Mouse (Mus musculus): ENCODE results near the gene Cmtm6. TPM values are rescaled to one million over a fixed set of nuclear protein-coding genes. Genes with fewer than 3 reads are reported as not detected.
A peak's percentile ranks its signal among the peaks of the same experiment; 100 is the strongest.

Cmtm6 gene
- polyA plus RNA-seq, 1 experiment from 2014 or later, result 51.6 TPM

DNA sequence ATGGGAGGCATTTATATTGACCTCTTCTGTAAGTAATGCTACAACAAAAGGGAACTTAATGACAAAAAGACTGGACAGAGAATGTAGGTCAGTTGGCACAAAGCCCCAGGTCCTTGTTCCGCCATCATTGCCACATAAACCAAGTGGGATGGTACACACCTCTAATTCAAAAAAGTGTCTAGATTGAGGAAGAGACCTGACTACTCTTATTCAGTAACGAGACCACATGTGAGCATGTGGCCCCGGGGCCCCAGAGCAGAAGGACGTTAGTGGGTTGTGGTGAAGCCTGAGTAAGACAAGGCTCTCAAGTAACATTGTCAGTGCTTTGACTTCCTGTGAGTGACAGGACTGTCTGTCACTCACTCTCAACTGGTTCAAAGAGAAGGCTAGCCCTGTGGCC lies 39.3 kb downstream of the Cmtm6 start:
- no peaks in the 10 kb centered on the region for H3K27me3 ChIP-seq (ENCODE audit: control insufficient read depth, insufficient read depth, low read length)
- no peak for ATAC-seq (replicated peaks; ENCODE audit: extremely low read depth, insufficient read depth, low FRiP score)
- H3K4me3 ChIP-seq (ENCODE audit: low read length), result no peak overlapping the region
- H3K36me3 ChIP-seq (ENCODE audit: control insufficient read depth, insufficient read depth), result peaks cover 12% of the 10 kb centered on the region; the same call in 1 of the 2 replicates
- peaks cover 3% of the 10 kb centered on the region; the same call in 1 of the 2 replicates for H3K9me3 ChIP-seq (replicated peaks; ENCODE audit: control insufficient read depth, low read length)
- no peak overlapping the region for H3K4me2 ChIP-seq (ENCODE audit: low read depth, low read length)
- H3K4me1 ChIP-seq (ENCODE audit: control insufficient read depth, insufficient read depth, low read length), result peaks cover 8% of the 10 kb centered on the region
- H3K9ac ChIP-seq (ENCODE audit: low read length), result no peak overlapping the region
- WGBS, result 83% methylated on average over 4 of the region's 4 CpGs
- H3K27ac ChIP-seq (ENCODE audit: low read length), result no peak overlapping the region

DNA sequence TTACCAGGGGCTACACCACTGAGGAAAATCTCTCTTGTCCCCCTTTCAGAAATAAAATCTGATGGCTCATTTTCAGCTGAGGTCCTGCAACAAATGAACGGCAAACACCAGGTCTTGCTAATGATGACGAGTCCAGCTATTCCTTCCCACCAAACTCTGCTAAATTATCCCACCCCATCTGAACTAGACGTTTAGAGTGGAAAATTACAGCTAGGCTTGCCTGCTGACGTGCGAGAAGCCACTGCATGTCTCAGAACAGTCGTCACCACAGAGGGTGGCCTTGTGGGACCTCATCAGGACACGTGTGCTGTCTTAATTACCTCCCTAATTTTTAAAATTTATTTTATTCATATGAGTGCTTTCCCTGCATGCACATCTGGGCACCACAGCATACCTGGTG lies 40.6 kb downstream of the Cmtm6 start:
- Histone ChIP-seq H3K4me2 (ENCODE audit: low read depth, low read length) (no peak overlapping the region), H3K9ac (ENCODE audit: low read length) (no peak overlapping the region), H3K27me3 (ENCODE audit: control insufficient read depth, insufficient read depth, low read length) (no peaks in the 10 kb centered on the region), H3K4me1 (ENCODE audit: control insufficient read depth, insufficient read depth, low read length) (peaks cover 13% of the 10 kb centered on the region), H3K9me3 (replicated peaks; ENCODE audit: control insufficient read depth, low read length) (peaks cover 3% of the 10 kb centered on the region; the same call in 1 of the 2 replicates), H3K27ac (ENCODE audit: low read length) (no peak overlapping the region), H3K4me3 (ENCODE audit: low read length) (no peak overlapping the region), H3K36me3 (ENCODE audit: control insufficient read depth, insufficient read depth) (peaks cover 7% of the 10 kb centered on the region; the same call in 1 of the 2 replicates)
- 80% methylated on average over 7 of the region's 7 CpGs for WGBS
- no peak for ATAC-seq (replicated peaks; ENCODE audit: extremely low read depth, insufficient read depth, low FRiP score)

DNA sequence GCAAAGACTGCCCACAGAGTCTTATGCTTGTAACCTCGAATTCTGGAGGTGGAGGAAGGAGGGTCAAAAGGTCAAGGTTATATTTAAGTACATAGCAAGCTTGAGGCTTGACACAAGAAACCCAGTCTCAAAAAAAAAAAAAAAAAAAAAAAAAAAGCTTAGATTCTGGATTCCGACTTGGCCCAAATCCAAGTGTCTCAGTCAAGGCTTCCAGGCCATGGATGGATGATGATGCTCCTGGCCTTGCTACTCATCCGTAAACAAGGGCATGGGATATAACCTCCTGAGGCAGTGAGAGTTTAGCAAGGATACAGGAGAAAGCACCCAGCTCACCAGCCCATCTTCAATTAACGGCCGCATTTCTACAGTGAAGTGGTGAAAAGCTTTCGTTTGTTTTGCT lies 43.7 kb downstream of the Cmtm6 start:
- Histone ChIP-seq H3K27me3 (ENCODE audit: control insufficient read depth, insufficient read depth, low read length) (no peaks in the 10 kb centered on the region), H3K9ac (ENCODE audit: low read length) (no peak overlapping the region), H3K4me3 (ENCODE audit: low read length) (no peak overlapping the region), H3K4me2 (ENCODE audit: low read depth, low read length) (no peak overlapping the region), H3K27ac (ENCODE audit: low read length) (0 out of 2 replicates have a peak overlapping the region, but pooled peaks have one; percentile 54), H3K9me3 (replicated peaks; ENCODE audit: control insufficient read depth, low read length) (peaks cover 3% of the 10 kb centered on the region; the same call in 1 of the 2 replicates), H3K36me3 (ENCODE audit: control insufficient read depth, insufficient read depth) (peaks cover 7% of the 10 kb centered on the region; the same call in 1 of the 2 replicates), H3K4me1 (ENCODE audit: control insufficient read depth, insufficient read depth, low read length) (peaks cover 11% of the 10 kb centered on the region)
- 63% methylated on average over 6 of the region's 6 CpGs for WGBS
- ATAC-seq (replicated peaks; ENCODE audit: extremely low read depth, insufficient read depth, low FRiP score), result no peak

DNA sequence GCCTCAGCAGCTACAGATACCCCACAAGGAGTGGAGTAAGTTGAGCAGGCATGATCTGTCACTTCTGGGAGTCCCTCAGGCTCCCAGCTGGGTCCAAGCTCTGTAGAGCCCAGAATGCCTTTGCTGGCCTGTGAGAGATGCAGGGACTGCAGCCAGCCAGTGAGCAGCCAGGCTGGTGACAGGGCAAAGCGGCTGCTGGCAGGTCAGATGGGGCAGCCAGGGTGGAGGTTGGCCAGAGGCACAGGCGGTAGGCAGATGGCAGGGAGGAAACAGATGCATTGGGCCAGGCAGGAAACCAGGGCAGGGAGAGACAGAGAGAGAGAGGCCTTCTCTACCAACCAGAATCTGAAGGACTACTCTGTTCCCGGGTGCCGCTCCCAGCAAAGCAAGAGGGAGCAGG lies 44.4 kb downstream of the Cmtm6 start:
- H3K4me2 ChIP-seq (ENCODE audit: low read depth, low read length), result no peak overlapping the region
- H3K27me3 ChIP-seq (ENCODE audit: control insufficient read depth, insufficient read depth, low read length), result no peaks in the 10 kb centered on the region
- H3K4me1 ChIP-seq (ENCODE audit: control insufficient read depth, insufficient read depth, low read length), result peaks cover 17% of the 10 kb centered on the region
- WGBS, result 39% methylated on average over 4 of the region's 4 CpGs
- no peak overlapping the region for H3K4me3 ChIP-seq (ENCODE audit: low read length)
- H3K36me3 ChIP-seq (ENCODE audit: control insufficient read depth, insufficient read depth), result peaks cover 7% of the 10 kb centered on the region; the same call in 1 of the 2 replicates
- peak overlapping the region; percentile 54; the same call in 1 of the 2 replicates for H3K27ac ChIP-seq (ENCODE audit: low read length)
- H3K9ac ChIP-seq (ENCODE audit: low read length), result no peak overlapping the region
- H3K9me3 ChIP-seq (replicated peaks; ENCODE audit: control insufficient read depth, low read length), result peaks cover 3% of the 10 kb centered on the region; the same call in 1 of the 2 replicates
- ATAC-seq (replicated peaks; ENCODE audit: extremely low read depth, insufficient read depth, low FRiP score), result peak; percentile 23; the same call in 1 of the 2 replicates

DNA sequence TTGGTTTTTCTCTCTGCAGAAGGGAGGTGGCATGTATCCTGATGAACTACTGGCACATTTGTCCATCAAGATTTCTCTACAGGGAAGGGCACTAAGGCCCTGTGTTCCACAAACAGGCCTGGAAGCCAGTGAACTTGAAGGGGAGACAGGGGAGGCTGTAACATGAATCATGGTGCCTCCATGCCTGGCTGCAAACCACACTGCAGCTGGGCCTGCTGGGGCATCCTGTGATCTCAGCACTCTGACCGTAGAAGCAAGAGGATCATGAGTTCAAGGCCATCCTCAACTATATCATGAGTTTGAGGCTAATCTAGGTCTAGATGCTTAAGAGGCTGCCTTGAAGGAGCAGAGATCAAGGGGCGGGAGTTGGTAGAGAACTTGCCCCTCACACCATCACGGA lies 45.4 kb downstream of the Cmtm6 start:
- no peak for ATAC-seq (replicated peaks; ENCODE audit: extremely low read depth, insufficient read depth, low FRiP score)
- H3K4me2 ChIP-seq (ENCODE audit: low read depth, low read length), result no peak overlapping the region
- WGBS, result 85% methylated on average over 3 of the region's 3 CpGs

DNA sequence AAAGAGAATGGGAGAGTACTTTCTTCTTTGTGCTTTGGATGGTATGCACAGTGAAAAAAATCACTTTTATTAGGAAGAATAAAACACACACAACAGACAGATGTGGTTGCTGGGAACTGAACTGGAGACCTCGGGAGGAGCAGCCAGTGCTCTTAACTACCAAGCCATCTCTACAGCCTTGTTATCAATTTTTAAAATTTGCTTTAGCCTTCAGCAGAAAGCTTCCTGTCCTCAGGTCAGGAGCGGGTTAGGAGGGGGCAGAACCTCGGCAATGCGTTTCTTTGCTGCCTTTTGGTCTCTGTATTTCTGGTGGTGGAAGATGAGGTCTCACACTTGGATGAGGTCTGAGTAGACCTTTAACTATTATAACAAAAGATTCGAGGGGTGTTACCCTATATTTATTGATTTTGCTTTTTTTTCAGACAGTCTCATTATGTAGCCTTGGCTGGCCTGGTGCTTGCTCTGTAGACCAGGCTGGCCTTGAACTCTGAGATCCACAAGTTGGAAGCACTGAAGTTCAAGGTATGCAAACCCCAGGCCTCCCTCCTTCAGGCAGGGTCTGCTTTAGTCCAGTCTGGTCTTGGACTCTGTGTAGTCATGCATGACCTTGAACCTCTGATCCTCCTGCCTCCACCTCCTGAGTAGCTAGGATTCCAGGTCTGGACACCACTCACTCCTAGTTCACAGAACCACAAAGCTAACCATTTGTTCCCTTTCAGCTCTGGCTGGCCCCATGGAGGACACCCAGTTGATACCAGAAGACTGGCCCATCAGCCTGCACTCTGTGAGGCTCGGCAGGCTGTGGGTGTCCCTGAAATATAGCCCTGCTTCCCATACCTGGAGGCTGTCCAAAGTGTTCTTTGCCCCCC lies 46.5 kb downstream of the Cmtm6 start:
- peaks cover 21% of the 10 kb centered on the region for H3K4me1 ChIP-seq (ENCODE audit: control insufficient read depth, insufficient read depth, low read length)
- peak overlapping the region; percentile 7 for H3K4me2 ChIP-seq (ENCODE audit: low read depth, low read length)
- H3K36me3 ChIP-seq (ENCODE audit: control insufficient read depth, insufficient read depth), result 0 out of 2 replicates have a peak, but pooled peaks cover 2% of the 10 kb centered on the region
- H3K27me3 ChIP-seq (ENCODE audit: control insufficient read depth, insufficient read depth, low read length), result no peaks in the 10 kb centered on the region
- no peak for ATAC-seq (replicated peaks; ENCODE audit: extremely low read depth, insufficient read depth, low FRiP score)
- 59% methylated on average over 6 of the region's 6 CpGs for WGBS
- no peak overlapping the region for H3K4me3 ChIP-seq (ENCODE audit: low read length)
- H3K9me3 ChIP-seq (replicated peaks; ENCODE audit: control insufficient read depth, low read length), result peaks cover under 1% of the 10 kb centered on the region; the same call in 1 of the 2 replicates
- peak overlapping the region; percentile 22; the same call in 1 of the 2 replicates for H3K27ac ChIP-seq (ENCODE audit: low read length)
- no peak overlapping the region for H3K9ac ChIP-seq (ENCODE audit: low read length)

More for the DNA sequence above, 45.4 kb downstream of the Cmtm6 start:
- H3K4me3 ChIP-seq (ENCODE audit: low read length), result no peak overlapping the region
- no peaks in the 10 kb centered on the region for H3K27me3 ChIP-seq (ENCODE audit: control insufficient read depth, insufficient read depth, low read length)
- H3K9ac ChIP-seq (ENCODE audit: low read length), result no peak overlapping the region
- H3K9me3 ChIP-seq (replicated peaks; ENCODE audit: control insufficient read depth, low read length), result peaks cover 3% of the 10 kb centered on the region; the same call in 1 of the 2 replicates
- H3K27ac ChIP-seq (ENCODE audit: low read length), result no peak overlapping the region
- H3K4me1 ChIP-seq (ENCODE audit: control insufficient read depth, insufficient read depth, low read length), result peaks cover 21% of the 10 kb centered on the region
- 0 out of 2 replicates have a peak, but pooled peaks cover 4% of the 10 kb centered on the region for H3K36me3 ChIP-seq (ENCODE audit: control insufficient read depth, insufficient read depth)

DNA sequence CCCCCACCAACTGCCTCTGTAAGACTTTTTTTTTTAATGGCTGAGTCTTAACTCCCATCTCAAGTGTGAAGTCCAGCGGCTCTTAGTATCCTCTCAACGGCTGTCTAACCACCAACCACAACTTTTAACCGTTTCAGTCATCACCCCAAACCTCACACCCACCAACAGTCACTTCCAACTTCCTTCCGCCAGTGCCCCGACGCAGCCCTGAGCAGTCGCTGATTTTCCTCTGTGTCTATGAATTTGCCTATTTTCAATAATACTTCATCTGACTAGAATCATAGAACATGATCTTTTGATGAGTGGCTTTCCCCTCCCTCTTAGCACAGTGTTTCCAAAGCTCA lies 47.1 kb downstream of the Cmtm6 start:
- H3K4me1 ChIP-seq (ENCODE audit: control insufficient read depth, insufficient read depth, low read length), result peaks cover 21% of the 10 kb centered on the region
- H3K27ac ChIP-seq (ENCODE audit: low read length), result peak overlapping the region; percentile 22; the same call in 1 of the 2 replicates
- ATAC-seq (replicated peaks; ENCODE audit: extremely low read depth, insufficient read depth, low FRiP score), result no peak
- 65% methylated on average over 7 of the region's 7 CpGs for WGBS
- H3K4me2 ChIP-seq (ENCODE audit: low read depth, low read length), result peak overlapping the region; percentile 7; the same call in 1 of the 2 replicates
- H3K4me3 ChIP-seq (ENCODE audit: low read length), result no peak overlapping the region
- H3K36me3 ChIP-seq (ENCODE audit: control insufficient read depth, insufficient read depth), result no peaks in the 10 kb centered on the region
- H3K27me3 ChIP-seq (ENCODE audit: control insufficient read depth, insufficient read depth, low read length), result no peaks in the 10 kb centered on the region
- H3K9ac ChIP-seq (ENCODE audit: low read length), result no peak overlapping the region
- no peaks in the 10 kb centered on the region for H3K9me3 ChIP-seq (replicated peaks; ENCODE audit: control insufficient read depth, low read length)

DNA sequence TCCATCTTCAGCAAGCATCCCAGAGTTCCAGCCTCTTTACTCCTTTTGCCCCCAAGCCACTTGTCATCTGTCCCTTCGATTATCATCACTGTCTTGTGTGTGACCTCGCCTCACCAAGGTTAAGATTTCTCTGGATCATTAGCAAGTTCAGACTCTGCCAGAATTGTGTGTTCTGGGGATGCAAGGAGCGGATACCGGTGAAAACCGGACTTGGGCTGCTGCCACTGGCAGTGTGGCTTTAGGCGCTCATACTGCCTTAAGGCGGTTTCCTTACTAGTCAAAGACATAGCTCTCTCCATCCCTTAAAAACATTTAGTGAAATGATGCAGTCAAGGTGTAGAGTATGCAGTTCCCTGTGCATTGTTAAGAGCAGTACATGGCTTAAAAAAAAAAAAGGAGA lies 48.0 kb downstream of the Cmtm6 start:
- Histone ChIP-seq H3K27ac (ENCODE audit: low read length) (0 out of 2 replicates have a peak overlapping the region, but pooled peaks have one; percentile 8), H3K36me3 (ENCODE audit: control insufficient read depth, insufficient read depth) (no peaks in the 10 kb centered on the region), H3K4me3 (ENCODE audit: low read length) (no peak overlapping the region), H3K9me3 (replicated peaks; ENCODE audit: control insufficient read depth, low read length) (no peaks in the 10 kb centered on the region), H3K27me3 (ENCODE audit: control insufficient read depth, insufficient read depth, low read length) (no peaks in the 10 kb centered on the region), H3K9ac (ENCODE audit: low read length) (no peak overlapping the region), H3K4me1 (ENCODE audit: control insufficient read depth, insufficient read depth, low read length) (peaks cover 21% of the 10 kb centered on the region), H3K4me2 (ENCODE audit: low read depth, low read length) (no peak overlapping the region)
- no peak for ATAC-seq (replicated peaks; ENCODE audit: extremely low read depth, insufficient read depth, low FRiP score)
- WGBS, result 88% methylated on average over 7 of the region's 7 CpGs
